Mouse (Mus musculus) embryonic fibroblast, embryonic 13.5 days (primary cell): ENCODE measurements around the gene Asb4. TPM values are rescaled to one million over a fixed set of nuclear protein-coding genes. Genes with fewer than 3 reads are reported as not detected.

Experiments used
- H3K27ac ChIP-seq: 2 replicates; pipeline ENCODE4 v1.5.1; 2012; ENCODE audit warnings: low read length, control low read depth, inconsistent platforms; ENCODE audit not compliant: insufficient read depth
- H3K4me1 ChIP-seq: 2 replicates; pipeline ENCODE4 v1.6.1; 2011; ENCODE audit warnings: low read length; ENCODE audit not compliant: control insufficient read depth, insufficient read depth
- H3K4me3 ChIP-seq: 2 replicates; pipeline ENCODE4 v1.5.1; 2011; ENCODE audit warnings: mild to moderate bottlenecking, control low read depth, low read length; ENCODE audit not compliant: insufficient read depth
- CTCF ChIP-seq: IDR thresholded peaks from 2 replicates; pipeline ENCODE4 v1.5.1; 2011; ENCODE audit warnings: mild to moderate bottlenecking, control low read depth, low read length, moderate library complexity, borderline replicate concordance; ENCODE audit not compliant: insufficient read depth
- POLR2A ChIP-seq: IDR thresholded peaks from 2 replicates; pipeline ENCODE4 v1.6.1; 2011; ENCODE audit warnings: low read depth, mild to moderate bottlenecking, control low read depth, low read length, moderate library complexity
- polyA plus RNA-seq: library from polyadenylated mRNA; stranded (reverse); fragments of >200 nt; gene quantifications from 2 replicates; pipeline ENCODE4 v1.2.4, GENCODE M21; 2011; ENCODE audit warnings: low read depth; ENCODE audit not compliant: missing spikeins, insufficient read length

Gene Asb4
- polyA plus RNA-seq, 1 experiment: 4.4 TPM

GRCm38 (mm10) chr6:5390298-5390697 lies 7.1 kb downstream of the Asb4 start:
- Histone ChIP-seq H3K27ac (no peak overlapping the region), H3K4me1 (no peaks in the 10 kb centered on the region), H3K4me3 (peak overlapping the region; percentile 47)
- no peak for TF ChIP-seq POLR2A
- no peak for TF ChIP-seq CTCF

GRCm38 (mm10) chr6:5390952-5391351 lies 7.8 kb downstream of the Asb4 start:
- Histone ChIP-seq H3K4me3 (peak overlapping the region; percentile 34; the same call in 1 of the 2 replicates), H3K4me1 (no peaks in the 10 kb centered on the region), H3K27ac (no peak overlapping the region)
- TF ChIP-seq POLR2A (no peak), CTCF (no peak)

GRCm38 (mm10) chr6:5394971-5395370 lies 11.8 kb downstream of the Asb4 start:
- no peak for TF ChIP-seq CTCF
- no peak for TF ChIP-seq POLR2A
- Histone ChIP-seq H3K4me3 (no peak overlapping the region), H3K4me1 (0 out of 2 replicates have a peak, but pooled peaks cover 4% of the 10 kb centered on the region), H3K27ac (no peak overlapping the region)

GRCm38 (mm10) chr6:5396797-5397196 lies 13.6 kb downstream of the Asb4 start:
- Histone ChIP-seq H3K4me3 (no peak overlapping the region), H3K27ac (no peak overlapping the region), H3K4me1 (0 out of 2 replicates have a peak, but pooled peaks cover 4% of the 10 kb centered on the region)
- TF ChIP-seq POLR2A (no peak), CTCF (no peak)

GRCm38 (mm10) chr6:5401394-5401793 lies 18.2 kb downstream of the Asb4 start:
- no peak overlapping the region for H3K27ac ChIP-seq
- 0 out of 2 replicates have a peak, but pooled peaks cover 4% of the 10 kb centered on the region for H3K4me1 ChIP-seq
- H3K4me3 ChIP-seq: no peak overlapping the region
- TF ChIP-seq POLR2A (no peak), CTCF (peak; percentile 81; the same call in 1 of the 2 replicates)

DNA sequence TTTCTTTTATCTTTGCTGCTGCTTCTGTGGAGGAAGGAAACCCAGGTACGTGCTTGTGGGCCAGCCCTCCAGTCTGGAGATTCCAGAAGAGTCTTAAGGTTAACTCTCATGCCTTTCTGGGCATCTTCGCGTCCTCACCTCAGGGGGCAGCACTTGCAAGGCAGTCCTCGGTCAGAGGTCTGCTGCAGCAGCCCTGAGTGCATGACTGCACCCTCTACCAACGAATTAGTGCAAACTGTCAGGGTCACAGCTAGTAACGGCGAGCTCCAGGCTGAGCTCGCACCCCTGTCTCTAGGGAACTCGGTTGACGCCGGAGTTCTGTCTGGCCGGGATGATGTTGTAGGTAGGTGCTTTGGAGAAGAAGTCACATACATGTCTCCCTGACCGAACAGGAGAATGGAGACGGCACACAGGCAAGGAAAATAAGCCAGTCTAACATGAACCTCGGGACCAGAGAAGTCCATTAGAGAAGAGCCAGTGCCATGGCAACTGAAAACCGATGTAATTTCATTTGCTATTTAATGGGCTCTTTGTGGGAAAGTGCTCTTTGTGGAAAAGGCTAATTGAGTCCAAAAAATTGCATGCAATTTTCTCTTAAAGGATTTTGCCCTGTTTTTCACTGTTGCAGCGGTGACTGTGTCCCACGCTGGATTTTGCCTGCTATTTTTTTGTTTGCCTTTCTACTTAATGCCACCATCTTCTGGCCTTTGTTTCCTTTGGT lies 20.1 kb downstream of the Asb4 start:
- TF ChIP-seq CTCF (peak; percentile 57; the same call in 1 of the 2 replicates), POLR2A (no peak)
- H3K4me3 ChIP-seq: no peak overlapping the region
- no peak overlapping the region for H3K27ac ChIP-seq
- no peaks in the 10 kb centered on the region for H3K4me1 ChIP-seq

- TF ChIP-seq POLR2A: no peak
- TF ChIP-seq CTCF: no peak
- Histone ChIP-seq H3K4me1 (no peaks in the 10 kb centered on the region; the same call in 1 of the 2 replicates), H3K4me3 (no peak overlapping the region), H3K27ac (no peak overlapping the region)
These were observed 20.8 kb downstream of the Asb4 start for GRCm38 (mm10) chr6:5404016-5404415.

- no peak overlapping the region for H3K27ac ChIP-seq
- TF ChIP-seq CTCF: no peak
- no peak for TF ChIP-seq POLR2A
- no peaks in the 10 kb centered on the region; the same call in 1 of the 2 replicates for H3K4me1 ChIP-seq
- H3K4me3 ChIP-seq: no peak overlapping the region
These were observed 25.4 kb downstream of the Asb4 start for GRCm38 (mm10) chr6:5408451-5409177.

GRCm38 (mm10) chr6:5409676-5410075 lies 26.5 kb downstream of the Asb4 start:
- no peak overlapping the region for H3K27ac ChIP-seq
- no peaks in the 10 kb centered on the region; the same call in 1 of the 2 replicates for H3K4me1 ChIP-seq
- no peak for TF ChIP-seq POLR2A
- TF ChIP-seq CTCF: no peak
- H3K4me3 ChIP-seq: no peak overlapping the region
